Mouse (Mus musculus) CH12.LX (cell line): Measurements from ENCODE around the gene Fra10ac1. TPM values are rescaled to one million over a fixed set of nuclear protein-coding genes. Genes with fewer than 3 reads are reported as not detected.

Experiments
- DNase-seq: peaks from one replicate; pipeline ENCODE4 v3.0.0-alpha.2; 2013; ENCODE audit errors: extremely low read depth
- H3K27ac ChIP-seq: 2 replicates; pipeline ENCODE4 v1.5.1; 2012; ENCODE audit warnings: low read depth, mild to moderate bottlenecking, control low read depth, moderate library complexity; ENCODE audit not compliant: insufficient read depth
- H3K27me3 ChIP-seq: replicated peaks from 2 replicates; pipeline ENCODE3; 2012; ENCODE audit warnings: inconsistent platforms
- H3K36me3 ChIP-seq, 2 experiments: replicated peaks in 1 of 2; 2 replicates each; pipeline versions ENCODE3 to v1.6.1; 2012; ENCODE audit warnings: inconsistent platforms in 1 of 2, low read length in 1 of 2, mild to moderate bottlenecking in 1 of 2, mixed read lengths in 1 of 2, moderate library complexity in 1 of 2; ENCODE audit not compliant: control insufficient read depth in 1 of 2, insufficient read depth in 1 of 2
- H3K4me1 ChIP-seq, 2 experiments: 2 replicates each; pipeline ENCODE4 v1.6.1; 2012; ENCODE audit warnings: inconsistent platforms in 1 of 2, moderate library complexity in 1 of 2; ENCODE audit not compliant: insufficient read depth in 2 of 2, control insufficient read depth in 1 of 2
- H3K4me2 ChIP-seq: 2 replicates; pipeline ENCODE4 v1.6.1; 2012; ENCODE audit warnings: low read depth, mild to moderate bottlenecking, control low read depth; ENCODE audit not compliant: poor library complexity, insufficient read depth, severe bottlenecking
- H3K4me3 ChIP-seq, 3 experiments: fragments of 150-350 bp in 1 of 3; sonication (generic) in 1 of 3; replicated peaks in 1 of 3; 2 replicates each; pipeline versions ENCODE3 to v1.5.1; 2011 to 2012; ENCODE audit warnings: low read depth in 2 of 3, low read length in 2 of 3, mild to moderate bottlenecking in 2 of 3, moderate library complexity in 2 of 3, control low read depth in 1 of 3, improper control_type of control experiment in 1 of 3, inconsistent platforms in 1 of 3, mixed read lengths in 1 of 3; ENCODE audit not compliant: poor library complexity in 1 of 3
- H3K79me2 ChIP-seq: replicated peaks from 2 replicates; pipeline ENCODE4 v1.6.1; 2012; ENCODE audit warnings: mild to moderate bottlenecking, moderate library complexity; ENCODE audit not compliant: control insufficient read depth, poor library complexity, insufficient read depth, severe bottlenecking; ENCODE audit errors: extremely low read depth
- H3K9ac ChIP-seq: 2 replicates; pipeline ENCODE4 v1.6.1; 2012; ENCODE audit warnings: low read depth, mild to moderate bottlenecking, control low read depth, moderate library complexity; ENCODE audit not compliant: insufficient read depth
- H3K9me3 ChIP-seq: replicated peaks from 2 replicates; pipeline ENCODE3; 2012; ENCODE audit warnings: low read length, inconsistent platforms, mixed read lengths
- CHD1 ChIP-seq: IDR thresholded peaks from 2 replicates; pipeline ENCODE4 v1.6.1; 2012; ENCODE audit warnings: low read depth, low read length, improper control_type of control experiment, inconsistent platforms
- CTCF ChIP-seq, 2 experiments: IDR thresholded peaks in 1 of 2; conservative IDR thresholded peaks in 1 of 2; 2 replicates each; pipeline ENCODE4 v1.5.1; 2011 to 2012; ENCODE audit warnings: low read depth in 2 of 2, low read length in 2 of 2, improper control_type of control experiment in 1 of 2, inconsistent platforms in 1 of 2, mild to moderate bottlenecking in 1 of 2, moderate library complexity in 1 of 2
- IRF4 ChIP-seq: IDR thresholded peaks from 2 replicates; pipeline ENCODE4 v1.6.1; 2014; ENCODE audit warnings: low read depth, mild to moderate bottlenecking, inconsistent platforms, low read length, improper control_type of control experiment
- MAX ChIP-seq: IDR thresholded peaks from 2 replicates; pipeline ENCODE4 v1.6.1; 2011; ENCODE audit warnings: low read length, improper control_type of control experiment
- MAZ ChIP-seq: IDR thresholded peaks from 2 replicates; pipeline ENCODE4 v1.6.1; 2012; ENCODE audit warnings: low read depth, mild to moderate bottlenecking, inconsistent platforms, low read length, improper control_type of control experiment, moderate library complexity
- MXI1 ChIP-seq: IDR thresholded peaks from 2 replicates; pipeline ENCODE4 v1.6.1; 2011; ENCODE audit warnings: mild to moderate bottlenecking, low read depth, low read length, improper control_type of control experiment
- NRF1 ChIP-seq: IDR thresholded peaks from 2 replicates; pipeline ENCODE4 v1.6.1; 2014; ENCODE audit warnings: low read depth, mild to moderate bottlenecking, inconsistent platforms, low read length, improper control_type of control experiment, moderate library complexity
- RCOR1 ChIP-seq: conservative IDR thresholded peaks from 2 replicates; pipeline ENCODE4 v1.6.1; 2012; ENCODE audit warnings: low read depth, mild to moderate bottlenecking, inconsistent platforms, low read length, improper control_type of control experiment
- SIN3A ChIP-seq: IDR thresholded peaks from 2 replicates; pipeline ENCODE4 v1.6.1; 2012; ENCODE audit warnings: low read length, improper control_type of control experiment, inconsistent platforms
- TCF12 ChIP-seq: IDR thresholded peaks from 2 replicates; pipeline ENCODE4 v1.6.1; 2014; ENCODE audit warnings: low read depth, mild to moderate bottlenecking, inconsistent platforms, low read length, improper control_type of control experiment
- ZC3H11A ChIP-seq: IDR thresholded peaks from 2 replicates; pipeline ENCODE4 v1.6.1; 2012; ENCODE audit warnings: low read depth, mild to moderate bottlenecking, inconsistent platforms, low read length, improper control_type of control experiment
- ZKSCAN1 ChIP-seq: IDR thresholded peaks from 2 replicates; pipeline ENCODE4 v1.6.1; 2012; ENCODE audit warnings: low read depth, inconsistent platforms, low read length, improper control_type of control experiment, borderline replicate concordance
- ZNF384 ChIP-seq: IDR thresholded peaks from 2 replicates; pipeline ENCODE4 v1.6.1; 2012; ENCODE audit warnings: low read depth, low read length, improper control_type of control experiment, inconsistent platforms
- dilution Hi-C: fragments of 300-500 bp; cut with MboI; formaldehyde crosslinking; loops from 2 replicates; pipeline ENCODE4 v1.14.3; 2020; ENCODE audit warnings: low sequenced_read_pairs; ENCODE audit not compliant: extremely low pct_unique_long_range_greater_than_20kb, extremely low pct_ligation_motif_present
- in situ Hi-C: fragments of 300-500 bp; cut with MboI; formaldehyde crosslinking; loops from 3 replicates; pipeline ENCODE4 v1.14.3; 2019; ENCODE audit warnings: low sequenced_read_pairs, low pct_ligation_motif_present, low pct_unique_long_range_greater_than_20kb, mixed read lengths
- polyA plus RNA-seq: library from polyadenylated mRNA; unstranded; fragments of >175 nt; gene quantifications from 2 replicates; pipeline ENCODE4 v1.2.1, GENCODE M21; 2012; ENCODE audit warnings: low read depth; ENCODE audit not compliant: insufficient read length
- total RNA-seq, 2 experiments: library from RNA; depleted of rRNA; stranded (reverse); fragments of 300-350 nt in 1 of 2; fragments of >200 nt in 1 of 2; gene quantifications; 2 replicates each; pipeline ENCODE4 v1.2.3; 2012 to 2014

The Fra10ac1 gene
- total and polyA plus RNA-seq, 3 experiments: 21.1 to 50.4 (median 21.6) TPM

DNA sequence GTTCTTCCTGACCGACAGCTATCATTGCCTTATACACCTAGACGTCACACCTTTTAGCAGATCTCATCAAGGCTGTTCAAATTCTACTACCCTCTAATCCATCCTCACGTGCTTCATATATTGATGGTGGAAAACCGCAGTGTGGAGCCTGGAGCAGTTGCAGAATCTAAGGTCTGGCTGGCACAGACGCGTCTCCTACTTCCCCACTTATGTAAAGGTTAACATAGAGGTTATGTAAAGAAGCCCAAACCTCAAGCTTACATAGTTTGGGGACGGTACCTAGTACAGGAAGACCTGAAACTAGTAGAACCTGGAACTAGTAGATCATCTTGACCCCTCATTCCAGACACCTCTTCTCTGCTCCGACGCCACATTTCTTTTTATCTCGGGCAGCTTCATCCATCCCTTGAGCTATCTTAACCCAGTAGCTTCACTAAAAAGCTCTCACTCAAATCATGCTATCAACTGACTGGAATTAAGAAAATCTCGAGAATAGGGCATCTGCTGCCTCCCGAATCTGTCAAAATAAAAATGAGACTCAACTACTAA lies 526 bp downstream of the Fra10ac1 start:
- TF ChIP-seq ZKSCAN1 (no peak), RCOR1 (no peak), TCF12 (no peak), MAX (no peak), MXI1 (no peak), IRF4 (no peak), MAZ (no peak)

DNA sequence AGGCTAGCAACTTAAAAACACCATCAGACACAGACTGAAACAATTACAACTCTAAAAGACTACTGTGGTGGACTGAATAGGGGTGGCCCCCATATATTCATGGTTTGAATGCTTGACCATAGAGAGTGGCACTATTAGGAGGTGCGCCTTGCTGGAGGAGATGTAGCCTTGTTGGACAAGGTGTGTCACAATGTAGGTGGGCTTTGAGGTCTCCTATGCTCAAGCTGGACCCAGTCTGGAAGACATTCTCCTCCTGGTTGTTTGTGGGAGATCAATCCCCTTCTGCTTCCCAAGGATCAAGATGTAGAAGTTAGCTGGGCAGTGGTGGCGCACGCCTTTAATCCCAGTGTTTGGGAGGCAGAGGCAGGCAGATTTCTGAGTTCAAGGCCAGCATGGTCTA lies 6.3 kb downstream of the Fra10ac1 start:
- H3K79me2 ChIP-seq: no peaks in the 10 kb centered on the region; the same call in 1 of the 2 replicates
- in situ Hi-C loops: no loop called here
- no peaks in the 10 kb centered on the region for H3K27me3 ChIP-seq

More for the DNA sequence above, 526 bp downstream of the Fra10ac1 start:
- dilution Hi-C loops (no loop called here), in situ Hi-C loops (no loop called here)
- H3K36me3 ChIP-seq: peaks cover 2 to 24% of the 10 kb centered on the region in 2 experiments
- peaks cover 3% of the 10 kb centered on the region for H3K79me2 ChIP-seq
- peak overlapping the region; percentile 72 to 92 (median 82) for H3K4me3 ChIP-seq
- DNase-seq: no peak
- H3K9ac ChIP-seq: peak overlapping the region; percentile 92
- peaks cover 0 to 25% of the 10 kb centered on the region in 2 experiments; a peak in 3 of 4 replicates for H3K4me1 ChIP-seq
- H3K27me3 ChIP-seq: no peaks in the 10 kb centered on the region
- peak overlapping the region; percentile 100 for H3K4me2 ChIP-seq
- H3K9me3 ChIP-seq: no peaks in the 10 kb centered on the region
- H3K27ac ChIP-seq: peak overlapping the region; percentile 72; the same call in 1 of the 2 replicates

GRCm38 (mm10) chr19:38206669-38207068 lies 17.3 kb downstream of the Fra10ac1 start:
- H3K4me3 ChIP-seq: no peak overlapping the region
- dilution Hi-C loops (no loop called here), in situ Hi-C loops (no loop called here)
- no peaks in the 10 kb centered on the region for H3K27me3 ChIP-seq
- TF ChIP-seq CTCF (conservative IDR thresholded peaks at IDR 0.05 in 1 of 2, IDR thresholded peaks at IDR 0.05 in 1 of 2; ENCODE audit: low read depth in 2 of 2, low read length in 2 of 2) (peak in 1 of 2 experiments; percentile 29; a peak in 2 of 4 replicates), NRF1 (no peak)
- no peaks in the 10 kb centered on the region for H3K9me3 ChIP-seq
- no peak overlapping the region for H3K4me2 ChIP-seq
- DNase-seq: no peak
- no peaks in the 10 kb centered on the region for H3K4me1 ChIP-seq
- peaks cover 5 to 50% of the 10 kb centered on the region in 2 experiments for H3K36me3 ChIP-seq
- no peak overlapping the region for H3K9ac ChIP-seq
- no peaks in the 10 kb centered on the region for H3K79me2 ChIP-seq
- H3K27ac ChIP-seq: no peak overlapping the region

More for the DNA sequence above, 6.3 kb downstream of the Fra10ac1 start:
- no peak overlapping the region for H3K4me3 ChIP-seq
- DNase-seq: no peak
- H3K27ac ChIP-seq: no peak overlapping the region
- H3K36me3 ChIP-seq: peaks cover 7 to 63% of the 10 kb centered on the region in 2 experiments
- TF ChIP-seq ZNF384 (no peak), ZC3H11A (no peak), CHD1 (no peak), IRF4 (no peak), SIN3A (no peak), MAX (no peak), MXI1 (no peak)
- no peaks in the 10 kb centered on the region for H3K9me3 ChIP-seq
- no peak overlapping the region for H3K9ac ChIP-seq
- dilution Hi-C loops: no loop called here
- peaks cover 0 to 15% of the 10 kb centered on the region in 2 experiments; a peak in 2 of 4 replicates for H3K4me1 ChIP-seq
- H3K4me2 ChIP-seq: no peak overlapping the region
